Mouse (Mus musculus) heart, postnatal 0 days (tissue): ENCODE results near the gene Usp47.

Experiments used
- CTCF ChIP-seq: IDR thresholded peaks from 2 replicates; pipeline ENCODE4 v1.5.1; 2016; ENCODE audit warnings: antibody characterized with exemption, control low read depth, low read depth
- EP300 ChIP-seq: IDR thresholded peaks from 2 replicates; pipeline ENCODE4 v1.6.1; 2016; ENCODE audit warnings: antibody characterized with exemption, low read depth

GRCm38 (mm10) chr7:112084222-112084621, 60.9 kb downstream of the Usp47 start:
- TF ChIP-seq CTCF (no peak), EP300 (no peak)
